Mouse (Mus musculus) B cell, adult 2 months (primary cell): ENCODE results near the gene Dnajc13.

Experiments used
- DNase-seq, 2 experiments: peaks; one replicate each; pipeline ENCODE4 v3.0.0; 2022

The Dnajc13 gene

DNA sequence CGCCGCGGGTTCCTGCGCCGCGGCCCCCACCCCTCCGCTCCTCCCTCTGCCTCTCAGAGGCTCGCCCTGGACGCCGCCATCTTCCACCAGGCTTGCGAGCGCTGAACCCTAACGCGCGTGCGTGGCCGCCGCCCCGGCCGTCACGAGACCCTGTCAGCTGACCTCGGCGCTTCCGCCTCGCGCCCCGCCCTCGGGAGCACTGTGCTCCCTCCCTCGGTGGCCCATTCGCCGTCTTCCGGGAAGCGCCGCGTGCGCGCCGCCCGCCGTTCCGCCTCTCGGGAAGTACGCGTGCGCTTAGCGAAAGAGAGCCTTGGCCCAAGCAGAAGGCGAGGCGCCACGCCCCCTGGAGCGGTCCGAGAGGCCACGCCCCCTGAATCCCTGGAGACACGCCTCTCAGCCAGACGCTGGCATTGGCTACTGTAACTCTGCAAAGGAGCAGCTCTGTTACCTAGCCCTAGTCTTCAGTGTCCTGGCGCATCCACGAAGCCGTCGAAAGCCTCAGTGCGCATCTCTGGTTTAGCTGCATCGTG lies at the start of gene Dnajc13:
TSS of gene Dnajc13 (minus strand) at position 108 of the 530 bp plus-strand sequence.
- DNase-seq, result peak; percentile 98

DNA sequence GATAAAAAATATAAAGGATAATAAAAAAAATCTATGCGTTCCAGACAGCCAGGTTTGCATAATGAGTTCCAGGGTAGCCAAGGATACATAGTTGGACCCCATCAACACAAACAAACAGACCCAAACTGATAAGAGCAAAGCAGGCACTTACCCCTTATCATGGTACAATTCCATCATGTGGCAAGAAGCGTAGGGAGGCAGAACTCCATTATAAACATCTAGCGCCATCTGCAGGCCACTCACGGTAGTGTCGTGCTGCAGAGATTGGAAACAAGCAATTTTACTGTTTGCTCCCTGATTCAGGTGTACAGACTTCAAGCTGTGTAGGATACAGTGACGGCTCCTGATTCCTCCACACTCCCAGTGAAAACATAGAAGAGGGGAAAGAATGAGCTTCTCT lies 44.0 kb upstream of the Dnajc13 start:
- DNase-seq, result peak; percentile 77 to 78

DNA sequence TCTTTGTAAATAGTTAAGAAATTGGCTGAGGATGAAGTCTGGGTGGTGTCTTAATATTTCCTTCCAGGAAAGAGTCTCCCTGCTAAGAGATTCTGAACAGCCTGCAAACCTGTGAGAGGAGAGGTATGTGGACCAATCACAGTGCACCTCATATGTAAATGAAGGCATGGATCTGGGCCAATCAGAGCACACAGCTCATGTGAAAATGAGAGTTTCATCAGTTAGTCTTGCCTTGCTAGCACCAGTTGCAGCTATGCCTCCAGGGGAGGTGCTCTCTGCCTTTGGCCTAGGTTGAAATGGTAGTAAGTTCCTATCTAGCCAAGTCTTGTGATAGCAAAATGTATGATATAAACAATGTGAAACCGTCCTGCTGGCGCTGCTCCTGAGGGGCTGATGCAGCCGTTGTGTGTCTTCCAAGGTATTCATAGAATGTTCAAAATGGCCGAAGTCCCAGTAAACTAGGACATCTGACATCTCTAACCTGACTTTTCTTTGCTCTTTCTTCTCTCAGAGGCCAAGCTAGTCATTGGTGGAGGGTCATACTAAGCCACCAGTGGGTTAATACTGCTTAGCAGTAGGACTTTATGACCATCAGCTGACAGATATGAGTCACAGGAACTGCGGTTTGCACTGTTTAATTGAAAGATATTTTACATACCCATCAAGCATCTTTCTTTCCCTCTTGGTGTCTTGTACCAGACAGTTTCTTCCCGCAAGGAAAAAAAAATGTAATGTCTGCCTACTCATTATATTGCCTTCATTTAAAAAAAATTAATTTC lies 42.8 kb upstream of the Dnajc13 start:
- no peak for DNase-seq

DNA sequence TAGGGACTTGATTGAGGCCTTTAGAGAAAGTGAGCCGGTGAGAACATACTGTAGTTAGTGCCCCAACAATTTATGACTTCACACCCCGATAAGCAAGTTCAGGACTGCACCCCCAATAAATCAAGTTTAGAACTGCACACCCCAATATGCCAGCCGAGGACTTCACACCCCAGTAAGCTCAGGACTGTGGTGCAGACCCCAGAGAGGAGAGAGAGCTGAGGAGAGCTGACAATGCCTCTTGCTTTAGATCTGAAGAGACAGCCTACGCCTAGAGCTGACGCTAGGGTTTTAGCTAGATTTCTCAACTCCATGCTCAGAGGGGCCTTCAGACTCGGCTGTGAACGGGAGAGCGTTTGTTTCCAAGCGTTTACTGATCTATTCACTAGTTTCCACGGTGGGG lies 42.1 kb upstream of the Dnajc13 start:
- DNase-seq, result no peak

DNA sequence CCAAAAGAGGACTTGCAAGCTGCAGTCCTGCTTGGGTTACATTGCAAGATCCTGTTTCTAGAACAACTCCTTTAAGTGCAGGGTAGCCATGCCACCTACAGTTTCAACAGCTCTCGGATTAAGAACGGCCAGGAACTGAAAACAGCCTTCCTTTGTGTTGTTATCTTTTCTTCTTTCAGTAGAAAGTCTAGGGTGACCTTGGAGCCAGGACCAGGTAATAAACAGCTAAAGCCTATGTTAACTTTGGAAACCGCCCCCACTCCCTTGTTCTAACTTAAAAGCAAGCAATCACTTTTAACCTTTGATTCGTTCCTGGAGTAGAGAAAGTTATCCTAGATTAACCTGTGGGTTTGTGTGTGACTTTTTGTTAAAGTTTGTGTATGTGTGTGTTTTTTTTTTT lies 41.6 kb upstream of the Dnajc13 start:
- no peak for DNase-seq

DNA sequence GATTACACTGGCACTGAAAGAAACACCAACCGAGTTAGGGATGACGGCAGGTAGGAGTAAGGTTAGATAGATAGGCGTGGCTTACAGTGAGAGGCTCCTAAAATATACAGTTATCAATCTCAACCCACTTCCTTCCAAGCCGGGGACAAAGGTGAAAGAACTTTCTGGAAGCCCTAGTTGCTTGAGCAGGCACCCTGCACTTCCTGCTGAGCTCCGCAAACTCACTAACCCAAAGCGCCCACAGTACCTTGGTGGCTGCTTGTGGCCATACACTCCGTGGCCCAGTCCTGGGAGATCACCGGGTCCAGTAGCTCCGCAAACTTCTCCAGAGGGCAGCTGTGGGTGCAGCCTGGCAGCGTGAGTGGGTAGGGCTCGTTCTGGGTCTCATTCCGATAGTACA lies 37.8 kb upstream of the Dnajc13 start:
- DNase-seq, result no peak

DNA sequence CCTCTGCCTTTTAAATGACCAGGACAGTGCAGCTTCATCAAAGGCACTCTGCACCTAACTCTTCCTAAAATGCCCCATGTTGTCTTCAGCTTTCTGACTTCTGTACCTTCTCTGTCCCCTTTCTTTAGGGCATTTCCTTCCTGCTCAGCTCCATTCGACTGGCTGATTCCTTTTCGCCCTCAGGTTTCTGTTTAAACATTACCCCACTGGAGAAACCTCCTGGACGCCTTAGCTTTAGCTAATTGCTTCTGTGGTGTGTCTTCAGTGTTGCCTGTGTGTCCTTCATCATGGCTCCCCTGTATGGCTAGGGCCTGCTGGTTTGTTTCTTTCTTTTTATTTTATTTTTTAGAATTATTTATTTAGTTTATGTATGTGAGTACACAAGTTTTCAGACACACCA lies 34.3 kb upstream of the Dnajc13 start:
- no peak for DNase-seq

DNA sequence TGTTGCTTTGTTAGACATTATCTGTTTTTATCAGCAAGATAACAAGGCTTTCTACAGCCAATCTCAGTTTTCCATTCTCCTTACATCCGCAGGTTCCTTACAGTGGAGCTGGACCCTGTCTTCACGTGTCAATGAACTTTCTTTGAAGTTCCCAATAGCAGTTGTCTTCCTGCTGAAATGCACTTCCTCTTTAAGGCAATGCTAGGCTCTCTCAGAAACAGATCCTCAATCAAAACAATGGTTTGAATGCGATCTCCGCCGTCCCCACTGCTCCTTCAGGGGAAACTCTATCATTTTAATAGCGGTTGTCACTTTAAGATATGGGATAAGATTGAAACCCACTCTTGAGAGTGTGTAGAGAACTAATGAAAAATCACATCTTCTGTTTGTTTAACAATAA lies 22.2 kb upstream of the Dnajc13 start:
- DNase-seq, result no peak

DNA sequence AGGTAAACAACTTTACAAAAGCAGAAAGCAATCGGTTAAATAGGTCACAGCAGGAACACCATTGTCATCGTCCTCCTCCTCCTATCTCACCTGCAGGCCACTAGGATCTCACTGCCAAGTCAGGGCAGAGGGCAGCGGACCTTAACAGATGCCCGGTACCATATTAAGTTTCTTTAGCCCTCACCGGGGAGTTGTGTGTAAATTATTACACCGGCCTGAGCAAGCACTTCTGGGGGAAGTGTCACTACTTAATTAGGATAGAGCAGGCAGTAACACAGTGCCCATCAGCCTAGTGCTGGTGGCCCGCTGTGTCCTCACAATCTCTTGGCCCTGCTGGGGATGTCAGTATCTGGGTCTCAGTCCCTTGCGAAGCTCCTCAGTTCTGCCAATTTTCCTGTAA lies 19.8 kb upstream of the Dnajc13 start:
- no peak for DNase-seq

DNA sequence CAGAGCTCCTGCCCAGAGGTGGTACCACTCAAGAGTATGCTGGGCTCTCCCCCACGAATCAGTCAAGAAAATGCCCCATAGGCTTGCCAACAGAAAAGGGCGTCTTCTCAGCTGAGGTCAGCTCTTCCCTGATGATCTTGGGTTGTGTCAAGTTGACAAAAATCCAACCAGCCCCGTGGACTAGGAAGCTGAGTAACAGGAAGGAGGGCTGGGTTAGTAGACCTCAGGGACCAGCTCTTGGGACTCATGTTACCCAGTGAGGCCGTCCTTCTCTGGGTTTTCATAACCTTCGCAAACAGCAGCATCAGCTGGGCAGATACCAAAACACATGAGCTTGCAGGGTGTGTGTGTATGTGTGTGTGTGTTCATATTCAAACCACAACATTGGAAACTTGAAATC lies 19.0 kb upstream of the Dnajc13 start:
- DNase-seq, result no peak

DNA sequence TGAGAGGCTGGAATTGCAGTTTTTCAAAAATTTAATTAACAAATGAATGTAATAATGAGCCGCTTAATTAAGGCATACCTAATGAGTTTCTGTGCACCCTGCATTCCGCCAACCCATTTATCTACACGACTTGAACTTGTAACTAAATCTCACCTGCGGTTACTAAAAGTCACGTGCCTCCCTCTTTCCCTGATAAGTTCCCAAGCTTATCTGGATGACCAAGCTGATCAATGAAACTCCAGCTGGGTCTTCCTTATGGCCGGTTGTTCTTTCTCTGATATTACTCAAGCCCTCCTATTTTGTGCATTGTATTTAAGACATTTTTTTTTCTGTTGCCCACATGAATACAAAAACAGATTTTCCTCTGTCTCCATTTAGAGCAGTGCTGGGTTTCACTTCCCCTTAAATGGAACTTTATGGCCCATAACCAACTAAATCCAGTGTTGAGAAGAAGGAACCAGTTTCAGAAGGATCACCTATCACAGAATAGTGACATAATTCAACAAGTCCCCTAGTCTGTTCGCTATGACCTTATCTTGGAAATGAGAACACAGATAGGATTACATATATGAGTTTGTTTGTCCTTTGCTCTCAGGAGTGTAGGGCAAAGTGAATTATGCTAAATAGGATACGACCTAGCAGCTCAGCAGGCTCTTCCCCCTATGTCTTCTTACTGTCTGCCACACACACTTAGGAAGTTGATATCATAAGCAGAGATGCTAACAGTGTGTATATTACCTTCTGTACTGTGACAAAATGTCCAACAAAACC lies 18.2 kb upstream of the Dnajc13 start:
- peak in 1 of 2 experiments; percentile 16 for DNase-seq

DNA sequence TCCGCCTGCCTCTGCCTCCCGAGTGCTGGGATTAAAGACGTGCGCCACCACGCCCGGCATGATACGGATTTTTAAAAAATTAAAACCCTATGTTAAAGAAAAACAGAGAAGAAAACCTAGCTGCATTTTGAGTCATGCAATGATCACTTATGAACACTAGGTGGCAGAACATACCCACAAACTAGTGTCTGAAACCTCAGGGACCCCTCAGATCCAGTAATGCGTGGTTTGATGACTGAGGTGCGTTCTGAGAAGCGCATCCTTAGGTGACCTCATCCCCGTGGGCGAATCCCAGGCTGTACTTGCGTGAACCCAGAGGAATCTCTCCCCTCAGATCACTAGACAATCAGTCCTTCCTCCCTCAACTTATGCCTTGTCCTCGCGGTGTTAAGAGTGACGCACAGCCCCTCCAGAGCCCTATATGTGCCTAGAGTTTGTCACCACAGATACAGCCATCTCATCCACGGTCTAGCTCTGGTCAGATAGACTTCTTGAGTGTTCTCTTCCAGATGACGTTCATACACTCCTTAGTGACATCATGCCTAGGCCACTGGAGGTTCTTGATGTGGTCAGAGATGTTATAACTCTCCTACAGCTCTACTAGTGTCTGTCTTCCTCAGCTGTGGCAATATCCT lies 14.9 kb upstream of the Dnajc13 start:
- peak; percentile 50 to 52 for DNase-seq

DNA sequence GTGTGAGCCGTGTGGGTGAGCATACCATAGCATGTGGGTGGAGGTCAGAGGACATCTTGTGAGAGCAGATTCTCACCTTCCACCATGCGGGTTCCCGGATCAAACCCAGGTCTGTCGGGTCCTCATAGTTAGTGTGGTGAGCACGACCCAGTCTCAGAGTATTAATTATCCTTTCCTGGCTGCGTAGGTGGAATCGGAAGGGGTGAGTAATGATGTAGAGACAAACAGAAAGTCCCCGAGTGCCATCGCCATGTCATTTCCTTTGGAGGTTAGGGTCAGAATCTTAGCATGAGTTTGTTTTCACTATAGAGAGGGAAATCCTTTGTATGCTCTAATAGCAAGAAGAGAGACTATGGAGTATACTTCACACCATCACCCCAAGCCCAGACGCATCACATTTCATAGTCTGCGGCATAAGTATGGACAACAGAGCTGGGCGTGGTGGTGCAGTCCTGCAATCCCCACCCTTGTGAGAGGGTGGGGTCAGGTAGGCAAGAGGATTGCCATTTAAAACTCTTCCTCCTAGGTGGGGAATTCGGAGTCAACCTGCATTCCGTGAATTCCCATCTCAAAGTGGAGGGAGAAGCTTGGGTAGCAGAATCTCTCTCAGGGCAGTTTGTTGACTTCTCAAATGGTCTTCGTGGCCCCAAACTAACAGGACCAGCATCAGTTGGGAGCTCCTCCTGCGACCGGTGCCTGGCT lies 12.5 kb upstream of the Dnajc13 start:
- DNase-seq, result no peak

DNA sequence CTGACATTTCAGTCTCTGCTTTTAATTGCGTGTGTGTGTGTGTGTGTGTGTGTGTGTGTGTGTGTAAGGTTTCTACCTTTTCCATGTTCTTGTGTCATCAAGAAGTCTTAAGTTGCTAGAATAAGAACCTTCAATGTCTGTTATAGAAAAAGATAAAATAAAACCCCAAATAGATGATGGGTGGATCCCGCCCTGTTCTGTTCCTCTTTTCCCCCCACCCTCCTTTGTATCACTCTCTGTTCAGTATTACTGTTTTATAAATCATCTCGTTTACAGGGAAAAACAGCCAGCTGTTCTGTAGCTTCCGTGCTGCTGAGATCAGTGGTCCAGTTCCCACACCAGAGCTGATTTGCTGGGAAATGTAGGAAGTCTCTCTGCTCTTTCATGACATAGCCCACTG lies 9.3 kb upstream of the Dnajc13 start:
- no peak for DNase-seq

DNA sequence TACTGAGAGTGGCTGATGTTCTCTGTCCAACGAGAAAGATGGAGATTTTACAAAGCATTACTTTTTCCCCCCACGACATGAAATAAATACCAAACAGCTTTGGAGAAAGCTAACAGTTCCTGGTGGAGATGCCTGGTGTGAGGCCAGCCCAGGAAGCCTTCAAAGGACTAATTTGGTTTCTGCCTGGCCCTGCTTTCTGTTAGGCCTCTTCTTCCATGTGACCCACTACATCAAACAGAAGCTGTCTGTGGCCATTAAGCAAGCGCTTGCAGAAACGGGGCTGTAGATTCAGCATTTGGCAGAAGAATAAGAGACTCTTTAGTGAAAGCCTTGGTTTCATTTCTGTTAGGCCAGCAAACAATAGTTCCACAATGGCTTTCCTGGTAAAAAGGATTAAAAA lies 8.9 kb upstream of the Dnajc13 start:
- DNase-seq, result no peak

DNA sequence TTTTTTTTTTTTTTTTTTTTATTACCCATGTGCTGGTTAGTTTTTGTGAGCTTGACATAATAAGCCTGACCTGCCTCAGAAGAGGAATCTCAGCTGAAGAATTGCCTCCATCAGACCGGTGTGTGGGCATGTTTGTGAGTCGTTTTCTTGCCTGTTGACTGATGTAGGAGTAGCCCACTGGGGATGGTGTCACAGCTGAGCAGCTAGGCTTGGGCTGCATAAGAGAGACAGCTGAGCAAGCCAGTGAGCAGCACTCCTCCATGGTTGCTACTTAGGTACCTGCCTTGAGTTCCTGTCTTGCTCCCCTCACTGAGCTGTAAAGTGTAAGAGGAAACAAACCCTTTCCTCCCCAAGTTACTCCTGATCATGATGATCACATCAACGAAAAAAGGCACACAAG lies 7.2 kb upstream of the Dnajc13 start:
- no peak for DNase-seq

DNA sequence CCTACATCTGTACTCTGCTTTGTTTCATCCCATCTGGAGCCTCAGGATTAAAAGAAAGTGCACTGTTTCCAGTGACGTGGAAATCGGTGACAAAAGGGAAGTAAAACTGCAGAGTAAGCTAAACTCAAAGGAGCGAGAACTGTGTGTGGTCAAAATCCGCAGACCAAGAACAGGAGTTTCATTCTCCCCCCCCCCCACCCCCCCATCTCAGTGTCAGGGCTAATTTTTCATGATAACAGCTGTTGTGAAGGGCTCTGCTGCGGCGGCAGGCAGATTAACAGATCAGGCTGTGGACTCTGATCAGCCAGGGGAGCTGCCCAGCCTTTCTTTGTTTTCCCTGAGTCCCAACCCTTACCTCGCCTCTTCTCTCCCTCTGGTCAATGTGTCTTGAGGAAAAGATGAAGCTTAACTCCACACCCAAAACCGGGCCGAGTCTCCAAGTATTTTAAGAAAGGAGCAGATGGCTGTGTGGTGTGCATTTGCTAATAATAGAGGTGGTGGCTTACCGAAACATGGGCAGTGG lies 6.7 kb upstream of the Dnajc13 start:
- peak; percentile 26 to 28 for DNase-seq

DNA sequence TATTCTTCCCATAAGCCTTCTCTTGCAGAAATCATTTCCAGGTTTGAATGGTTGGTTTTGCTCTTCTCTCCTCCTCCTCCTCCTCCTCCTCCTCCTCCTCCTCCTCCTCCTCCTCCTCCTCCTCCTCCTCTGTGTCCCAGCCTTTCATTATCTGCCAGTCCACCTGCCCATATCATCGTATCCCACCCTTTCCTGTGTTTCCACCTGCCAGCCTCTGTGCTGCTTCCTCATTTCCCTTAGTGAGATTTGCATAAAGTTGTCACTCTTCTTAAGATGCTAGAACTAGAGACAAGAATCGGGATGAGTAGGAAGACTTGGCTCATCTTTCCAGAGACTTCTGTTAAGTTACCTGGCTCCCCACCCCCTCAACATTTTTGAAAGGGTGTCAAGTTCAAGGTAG lies 1.8 kb upstream of the Dnajc13 start:
- DNase-seq, result no peak

DNA sequence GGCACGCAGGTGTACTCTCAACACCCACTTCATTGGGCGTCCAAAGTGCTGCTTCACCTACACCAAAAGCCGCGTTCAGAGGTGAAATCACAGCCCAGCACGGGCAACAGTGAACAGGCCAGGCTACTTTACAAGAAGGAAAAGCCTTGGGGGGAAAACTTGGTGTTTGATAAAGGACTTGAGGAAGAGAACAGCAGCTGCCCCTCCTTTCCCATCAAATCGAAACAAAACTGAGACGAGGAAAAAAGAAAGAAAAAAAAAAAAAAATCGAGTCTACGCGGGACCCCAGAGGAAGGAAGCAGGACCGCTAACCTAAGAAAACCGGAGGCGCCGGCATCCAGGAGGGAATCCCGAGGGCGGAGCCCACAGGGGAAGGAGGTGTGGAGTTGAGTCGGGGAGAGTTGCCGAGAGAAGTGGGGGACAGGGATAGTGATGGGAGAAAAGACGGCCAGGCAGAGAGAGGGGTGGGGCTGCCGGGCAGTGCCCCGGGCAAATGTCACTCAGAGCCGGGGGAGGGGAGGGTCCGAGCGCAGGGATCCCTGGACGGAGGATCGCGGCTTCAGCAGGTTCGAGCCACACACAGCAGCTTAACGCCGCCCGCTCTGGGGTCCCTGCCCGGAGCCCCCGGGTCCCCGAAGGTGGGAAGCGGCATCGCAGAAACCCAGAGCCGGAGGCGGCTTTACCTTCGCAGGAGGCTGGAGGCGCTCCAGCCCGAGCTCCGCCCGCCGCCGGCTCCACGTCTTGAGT lies 541 bp downstream of the Dnajc13 start:
- peak; percentile 12 to 21 for DNase-seq

DNA sequence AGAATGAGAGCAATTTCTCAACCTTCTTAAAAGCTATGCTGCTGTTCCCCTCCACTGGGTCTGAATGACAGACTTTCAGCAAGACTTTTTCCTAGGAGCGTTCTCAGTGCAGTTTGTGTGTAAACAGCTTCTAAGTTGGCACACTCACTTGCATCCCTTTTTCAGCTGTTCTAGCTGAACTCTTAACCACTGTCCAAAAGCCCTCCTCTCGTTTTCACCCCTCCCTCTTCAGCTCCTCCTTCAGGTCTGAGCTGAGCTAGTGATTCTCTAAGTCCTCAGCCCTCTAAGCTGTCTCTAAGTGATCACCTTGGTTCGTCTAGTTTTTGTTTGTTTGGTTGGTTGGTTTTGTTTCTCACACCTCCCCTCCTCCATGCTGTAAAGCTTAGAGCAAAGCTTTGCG lies 2.4 kb downstream of the Dnajc13 start:
- DNase-seq, result no peak

DNA sequence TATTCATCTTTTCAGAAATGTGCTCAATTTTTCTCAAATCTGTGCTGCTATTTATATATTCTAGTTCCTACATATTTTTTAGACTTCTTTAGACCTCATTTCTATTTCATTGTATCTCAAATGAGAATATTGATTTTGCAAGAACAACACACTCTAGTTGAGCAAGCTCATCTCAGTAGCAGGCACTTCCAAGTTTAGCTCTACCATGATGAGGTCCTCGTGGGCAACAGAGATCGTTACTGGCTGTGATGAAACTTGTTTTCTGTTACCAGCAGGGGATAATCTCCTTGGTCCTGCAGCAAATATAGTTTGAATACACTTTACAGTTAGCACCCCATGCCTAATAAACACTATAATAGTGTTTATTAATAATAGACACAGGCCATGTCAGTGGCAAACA lies 6.6 kb downstream of the Dnajc13 start:
- DNase-seq, result no peak
